Mouse (Mus musculus) embryonic facial prominence, embryonic 14.5 days (tissue): ENCODE data around the gene Mafg. TPM values are rescaled to one million over a fixed set of nuclear protein-coding genes. Genes with fewer than 3 reads are reported as not detected.

Source experiments
- ATAC-seq: fragments of 200-750 bp; cut with Nextera tagmentation; 2 replicates; pipeline ENCODE4 v1.8.0; 2017; ENCODE audit warnings: low read depth, moderate number of reproducible peaks, moderate TSS enrichment
- DNase-seq: peaks from one replicate; pipeline ENCODE4 v3.0.0-alpha.2; 2015; ENCODE audit warnings: low spot score
- H3K27ac ChIP-seq: fragments of 300-500 bp; sonication (generic); replicated peaks from 2 replicates; pipeline ENCODE4 v1.5.1; 2014; ENCODE audit warnings: low read depth, mild to moderate bottlenecking, low read length, moderate library complexity
- H3K27me3 ChIP-seq: fragments of 300-500 bp; sonication (generic); replicated peaks from 2 replicates; pipeline ENCODE4 v1.6.1; 2014; ENCODE audit warnings: low read length; ENCODE audit not compliant: control insufficient read depth, insufficient read depth
- H3K36me3 ChIP-seq: fragments of 300-500 bp; sonication (generic); 2 replicates; pipeline ENCODE4 v1.6.1; 2014; ENCODE audit warnings: low read length, mixed read lengths; ENCODE audit not compliant: control insufficient read depth, insufficient read depth
- H3K4me1 ChIP-seq: fragments of 300-500 bp; sonication (generic); 2 replicates; pipeline ENCODE4 v1.6.1; 2014; ENCODE audit warnings: antibody characterized with exemption, low read length; ENCODE audit not compliant: control insufficient read depth, insufficient read depth
- H3K4me2 ChIP-seq: fragments of 300-500 bp; sonication (generic); 2 replicates; pipeline ENCODE4 v1.6.1; 2014; ENCODE audit warnings: low read depth, mild to moderate bottlenecking, low read length, moderate library complexity, mixed read lengths
- H3K4me3 ChIP-seq: fragments of 300-500 bp; sonication (generic); 2 replicates; pipeline ENCODE4 v1.5.1; 2014; ENCODE audit warnings: low read depth, mild to moderate bottlenecking, low read length
- H3K9ac ChIP-seq: fragments of 300-500 bp; sonication (generic); 2 replicates; pipeline ENCODE4 v1.6.1; 2014; ENCODE audit warnings: low read depth, mild to moderate bottlenecking, low read length, moderate library complexity, mixed read lengths
- H3K9me3 ChIP-seq: fragments of 300-500 bp; sonication (generic); 2 replicates; pipeline ENCODE4 v1.6.1; 2016; ENCODE audit warnings: low read length; ENCODE audit not compliant: control insufficient read depth
- WGBS: fragments of 180-500 bp; shearing (Covaris S2); extraction: QIAGEN DNeasy Blood & Tissue Kit; methylation state at CpG from one replicate; pipeline ENCODE4 v1.1.7; 2014; 5-methylcytosine and 5-hydroxymethylcytosine counted together
- microRNA-seq: library from miRNA; unstranded; fragments of <30 nt; microRNA quantifications from one replicate; pipeline ENCODE4, GENCODE M21; 2016; ENCODE audit warnings: borderline number of aligned reads
- polyA plus RNA-seq: library from polyadenylated mRNA; unstranded; fragments of >200 nt; fragmentation: Nextera tagmentation; extraction: Ambion mirVana; gene quantifications from 2 replicates; pipeline ENCODE4 v1.2.1, GENCODE M21; 2014

Gene Mafg
- polyA plus RNA-seq, 1 experiment from 2014 or later, result 26.8 TPM

DNA sequence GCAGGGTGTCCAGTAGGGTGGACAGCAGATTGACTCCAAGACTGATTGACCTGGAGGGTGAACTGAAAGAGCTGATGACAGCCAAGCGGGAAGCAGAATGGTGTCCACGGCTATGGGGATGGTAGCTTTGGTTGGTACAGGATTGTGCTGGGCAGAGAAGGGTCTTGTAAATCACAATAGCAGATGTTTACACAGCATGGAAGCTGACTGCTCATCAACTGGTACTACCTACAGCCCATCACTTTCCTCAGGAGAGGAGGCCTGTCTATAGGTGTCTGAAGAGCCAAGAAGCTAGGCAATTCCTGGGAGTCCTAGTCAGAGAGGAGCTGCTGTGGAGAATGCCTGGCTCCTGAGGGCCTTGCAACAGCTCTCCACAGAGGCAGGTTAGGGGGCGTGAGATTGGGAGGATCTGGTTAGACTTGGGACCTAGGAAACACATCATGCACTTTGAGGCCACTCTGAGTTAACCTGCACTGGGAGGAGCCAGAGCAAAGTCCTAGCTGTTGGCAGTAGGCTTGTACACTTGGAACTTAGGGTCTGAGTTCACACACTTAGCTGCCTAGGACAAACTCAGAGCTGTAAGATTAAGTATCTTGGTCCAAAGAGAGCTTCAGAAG is 56.9 kb downstream of the Mafg start:
- H3K9ac ChIP-seq, result no peak overlapping the region
- H3K4me2 ChIP-seq, result no peak overlapping the region
- H3K4me3 ChIP-seq, result no peak overlapping the region
- H3K27me3 ChIP-seq, result no peaks in the 10 kb centered on the region
- no peak for ATAC-seq
- peaks cover 34% of the 10 kb centered on the region for H3K36me3 ChIP-seq
- H3K4me1 ChIP-seq, result peaks cover 19% of the 10 kb centered on the region
- DNase-seq, result no peak
- WGBS, result 86% methylated on average over 3 of the region's 3 CpGs
- H3K9me3 ChIP-seq, result no peaks in the 10 kb centered on the region
- no peak overlapping the region for H3K27ac ChIP-seq

DNA sequence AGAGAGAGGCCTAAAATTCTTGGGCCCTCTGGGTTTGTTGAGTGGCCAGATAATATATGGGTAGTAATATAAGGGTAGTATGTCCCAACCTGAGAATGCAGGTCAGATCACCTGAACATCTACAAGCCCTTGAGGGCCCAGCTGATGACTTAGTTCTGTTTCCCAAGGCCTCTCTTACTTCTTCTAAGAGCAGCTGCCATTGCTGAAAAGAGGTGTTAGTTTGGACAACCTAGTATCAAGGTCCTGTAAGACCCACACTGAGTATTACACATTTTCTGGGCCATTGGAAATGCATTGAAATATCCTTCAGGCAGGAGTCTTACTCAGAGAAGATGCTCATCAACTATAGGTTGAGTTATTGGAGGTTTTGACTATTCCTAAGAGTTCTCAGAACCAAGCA is 57.5 kb downstream of the Mafg start:
- Histone ChIP-seq H3K4me2 (no peak overlapping the region), H3K4me1 (peaks cover 25% of the 10 kb centered on the region), H3K4me3 (no peak overlapping the region), H3K9me3 (no peaks in the 10 kb centered on the region), H3K36me3 (peaks cover 40% of the 10 kb centered on the region), H3K27me3 (no peaks in the 10 kb centered on the region), H3K9ac (no peak overlapping the region), H3K27ac (no peak overlapping the region)
- no peak for DNase-seq
- ATAC-seq, result no peak

Small RNA genes lying within 50 kb of the gene (microRNA-seq; reads per million reads assigned to microRNA genes)
- 0.83 reads per million for gene Mir6936

Other genes with a start within 250 kb of the Mafg start
- gene Nploc4, start 195.9 kb downstream of the Mafg start, polyA plus RNA-seq, result 38.1 and 44.6 TPM in 2 replicates
- 0.63 TPM in 1 of 2 replicates, not detected in the other for gene Tspan10, start 191.0 kb downstream of the Mafg start, polyA plus RNA-seq
- not detected in 2 replicates for gene Pde6g, start 180.1 kb downstream of the Mafg start, polyA plus RNA-seq
- 12.8 and 15.3 TPM in 2 replicates for gene Oxld1, start 175.5 kb downstream of the Mafg start, polyA plus RNA-seq
- gene Ccdc137, start 175.5 kb downstream of the Mafg start, polyA plus RNA-seq, result 27.7 and 27.9 TPM in 2 replicates
- 43.2 and 46.4 TPM in 2 replicates for gene Arl16, start 166.0 kb downstream of the Mafg start, polyA plus RNA-seq
- 135 and 148 TPM in 2 replicates for gene Mrpl12, start 149.0 kb downstream of the Mafg start, polyA plus RNA-seq
- gene Slc25a10, start 141.8 kb downstream of the Mafg start, polyA plus RNA-seq, result 47.6 and 53.1 TPM in 2 replicates
- 1.0 and 1.4 TPM in 2 replicates for gene Gcgr, start 102.9 kb downstream of the Mafg start, polyA plus RNA-seq
- 238 and 253 TPM in 2 replicates for gene Mcrip1, start 83.9 kb downstream of the Mafg start, polyA plus RNA-seq
- 9.6 and 9.7 TPM in 2 replicates for gene Ppp1r27, start 82.5 kb downstream of the Mafg start, polyA plus RNA-seq
- gene P4hb, start 60.3 kb downstream of the Mafg start, polyA plus RNA-seq, result 996 and 1,037 TPM in 2 replicates
- gene Arhgdia, start 52.0 kb downstream of the Mafg start, polyA plus RNA-seq, result 558 and 609 TPM in 2 replicates
- 406 and 433 TPM in 2 replicates for gene Alyref, start 35.2 kb downstream of the Mafg start, polyA plus RNA-seq
- 238 and 242 TPM in 2 replicates for gene Anapc11, start 35.2 kb downstream of the Mafg start, polyA plus RNA-seq
- gene Npb, start 25.1 kb downstream of the Mafg start, polyA plus RNA-seq, result 1.3 and 1.8 TPM in 2 replicates
- 88.8 and 97.5 TPM in 2 replicates for gene Pcyt2, start 15.7 kb downstream of the Mafg start, polyA plus RNA-seq
- gene Sirt7, start 8.4 kb downstream of the Mafg start, polyA plus RNA-seq, result 21.8 and 23.0 TPM in 2 replicates
- gene Pycr1, start 10.2 kb upstream of the Mafg start, polyA plus RNA-seq, result 56.7 and 64.7 TPM in 2 replicates
- 3.4 and 3.6 TPM in 2 replicates for gene Myadml2, start 14.6 kb upstream of the Mafg start, polyA plus RNA-seq
- gene Notum, start 27.6 kb upstream of the Mafg start, polyA plus RNA-seq, result 3.6 and 4.9 TPM in 2 replicates
- gene Aspscr1, start 39.4 kb upstream of the Mafg start, polyA plus RNA-seq, result 93.1 and 100.0 TPM in 2 replicates
- gene Cenpx, start 80.1 kb upstream of the Mafg start, polyA plus RNA-seq, result 139 and 145 TPM in 2 replicates
- 46.5 and 50.7 TPM in 2 replicates for gene Lrrc45, start 80.3 kb upstream of the Mafg start, polyA plus RNA-seq
- 16.5 and 16.6 TPM in 2 replicates for gene Rac3, start 87.9 kb upstream of the Mafg start, polyA plus RNA-seq
- gene Dcxr, start 93.7 kb upstream of the Mafg start, polyA plus RNA-seq, result 23.5 and 27.0 TPM in 2 replicates
- gene Cbr2, start 98.5 kb upstream of the Mafg start, polyA plus RNA-seq, result 58.3 and 113 TPM in 2 replicates
- 3.0 and 4.8 TPM in 2 replicates for gene Hmga1b, start 129.2 kb upstream of the Mafg start, polyA plus RNA-seq
- 32.5 and 36.9 TPM in 2 replicates for gene Rfng, start 150.6 kb upstream of the Mafg start, polyA plus RNA-seq
- 207 and 219 TPM in 2 replicates for gene Gps1, start 150.7 kb upstream of the Mafg start, polyA plus RNA-seq
- gene Dus1l, start 162.8 kb upstream of the Mafg start, polyA plus RNA-seq, result 51.0 and 63.8 TPM in 2 replicates
- gene Fasn, start 190.9 kb upstream of the Mafg start, polyA plus RNA-seq, result 67.2 and 77.4 TPM in 2 replicates